Comparison of ENCODE assay signal across 9 mouse cellular contexts in the genomic region with DNA sequence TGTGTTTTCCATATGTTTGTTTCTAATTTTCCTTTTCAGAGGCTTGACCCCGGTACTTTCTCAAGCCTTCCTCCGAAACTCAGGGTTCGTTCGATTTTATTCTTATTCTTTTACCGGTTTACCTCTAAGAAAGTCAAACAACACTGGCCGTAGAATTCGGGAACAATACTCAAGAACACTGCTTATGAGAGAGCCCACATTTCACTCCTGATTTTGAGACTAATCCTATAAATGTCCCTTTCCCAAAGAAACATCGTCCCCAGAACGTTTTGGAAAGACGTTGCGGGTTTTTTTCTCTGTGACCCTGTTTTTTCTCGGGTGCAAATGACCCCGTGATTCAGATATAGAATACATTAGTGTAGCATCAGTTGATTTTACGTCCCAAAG. TPM values are rescaled to one million over a fixed set of nuclear protein-coding genes. Genes with fewer than 3 reads are reported as not detected.
A peak's percentile ranks its signal among the peaks of the same experiment; 100 is the strongest.
DNase-seq lines count a peak whose midpoint lies in the region; ATAC-seq and TF ChIP-seq lines count a peak whose summit lies in the region.
"Had no signal": no experiment of that assay in that cellular context is flagged by ENCODE, and none has a peak within 500 bp of the region (broad histone marks: within the 10 kb centered on the region; RNA-seq: fewer than 3 reads in every experiment).

No protein-coding gene starts in this region.

- H3K9me3 ChIP-seq in neural tube, embryonic 11.5 days (ENCODE audit: control insufficient read depth, low read length), result no peaks in the 10 kb centered on the region
- no peaks in the 10 kb centered on the region for H3K9me3 ChIP-seq in limb, embryonic 13.5 days
- no peaks in the 10 kb centered on the region for H3K9me3 ChIP-seq in stomach, embryonic 15.5 days

- no peak overlapping the region for H3K27ac ChIP-seq in cerebellum, adult 2 months (ENCODE audit: insufficient read depth, low read length)
- H3K27ac ChIP-seq in neural tube, embryonic 11.5 days (ENCODE audit: low read depth, low read length), result no peak overlapping the region
- no peak overlapping the region for H3K27ac ChIP-seq in limb, embryonic 13.5 days
- no peak overlapping the region for H3K27ac ChIP-seq in stomach, embryonic 15.5 days

- peak overlapping the region; percentile 48 for H3K9ac ChIP-seq in neural tube, embryonic 11.5 days (ENCODE audit: low read length)
- H3K9ac ChIP-seq in limb, embryonic 13.5 days, result peak overlapping the region; percentile 56
- no peak overlapping the region for H3K9ac ChIP-seq in stomach, embryonic 15.5 days

- no peak for DNase-seq in cerebellum, adult 2 months
- no peak for DNase-seq in cerebellum, postnatal 4 days (ENCODE audit: low spot score in 2 of 2)
- DNase-seq in neural tube, embryonic 11.5 days (ENCODE audit: low spot score), result no peak
- no peak for DNase-seq in neural tube, embryonic 10.5 days (ENCODE audit: extremely low spot score, low spot score)
- DNase-seq in spleen, postnatal 10 days (ENCODE audit: low spot score in 2 of 2), result no peak
- DNase-seq in adrenal gland, postnatal 4 days (ENCODE audit: low spot score in 2 of 2), result no peak

- no peak for TF ChIP-seq POLR2A in cerebellum, adult 2 months (IDR thresholded peaks at IDR 0.05; ENCODE audit: borderline replicate concordance, insufficient read depth, low read length)

- 2% methylated on average over 14 of the region's 14 CpGs for WGBS in cerebellum, adult 2 months
- 8% methylated on average over 14 of the region's 14 CpGs for WGBS in neural tube, embryonic 11.5 days
- WGBS in limb, embryonic 13.5 days, result 7% methylated on average over 14 of the region's 14 CpGs
- WGBS in stomach, embryonic 15.5 days, result 5% methylated on average over 14 of the region's 14 CpGs

- no peaks in the 10 kb centered on the region for H3K4me1 ChIP-seq in cerebellum, adult 2 months (ENCODE audit: control insufficient read depth, insufficient read depth, low read length)
- H3K4me1 ChIP-seq in neural tube, embryonic 11.5 days (ENCODE audit: control insufficient read depth, insufficient read depth, low read length), result no peaks in the 10 kb centered on the region
- 0 out of 2 replicates have a peak, but pooled peaks cover 4% of the 10 kb centered on the region for H3K4me1 ChIP-seq in limb, embryonic 13.5 days
- H3K4me1 ChIP-seq in stomach, embryonic 15.5 days, result no peaks in the 10 kb centered on the region; the same call in 1 of the 2 replicates

- H3K27me3 ChIP-seq in cerebellum, adult 2 months (ENCODE audit: control insufficient read depth, insufficient read depth, low read length), result no peaks in the 10 kb centered on the region
- H3K27me3 ChIP-seq in neural tube, embryonic 11.5 days (ENCODE audit: control insufficient read depth, insufficient read depth, low read length), result no peaks in the 10 kb centered on the region
- no peaks in the 10 kb centered on the region for H3K27me3 ChIP-seq in limb, embryonic 13.5 days
- no peaks in the 10 kb centered on the region for H3K27me3 ChIP-seq in stomach, embryonic 15.5 days (replicated peaks)

- H3K4me2 ChIP-seq in neural tube, embryonic 11.5 days (ENCODE audit: low read depth), result peak overlapping the region; percentile 31
- H3K4me2 ChIP-seq in limb, embryonic 13.5 days (replicated peaks), result peak overlapping the region; percentile 60
- peak overlapping the region; percentile 51 for H3K4me2 ChIP-seq in stomach, embryonic 15.5 days

- peak overlapping the region; percentile 95 for H3K4me3 ChIP-seq in cerebellum, adult 2 months (replicated peaks; ENCODE audit: insufficient read depth, low read depth, low read length)
- H3K4me3 ChIP-seq in neural tube, embryonic 11.5 days (ENCODE audit: low read depth, low read length), result peak overlapping the region; percentile 56
- H3K4me3 ChIP-seq in limb, embryonic 13.5 days, result peak overlapping the region; percentile 58
- peak overlapping the region; percentile 73 for H3K4me3 ChIP-seq in stomach, embryonic 15.5 days (replicated peaks)
- H3K4me3 ChIP-seq: myocyte had no signal

- peak; percentile 37 for ATAC-seq in neural tube, embryonic 11.5 days (ENCODE audit: insufficient read depth, low FRiP score, low TSS enrichment)
- peak; percentile 16 for ATAC-seq in limb, embryonic 13.5 days (ENCODE audit: low FRiP score, low read depth)
- no peak for ATAC-seq in stomach, embryonic 15.5 days (ENCODE audit: insufficient read depth, low FRiP score, low read depth)

- H3K36me3 ChIP-seq in neural tube, embryonic 11.5 days (ENCODE audit: control insufficient read depth, insufficient read depth, low read length), result no peaks in the 10 kb centered on the region
- H3K36me3 ChIP-seq in limb, embryonic 13.5 days, result no peaks in the 10 kb centered on the region
- H3K36me3 ChIP-seq in stomach, embryonic 15.5 days, result no peaks in the 10 kb centered on the region

- TF ChIP-seq CTCF in cerebellum, adult 2 months (IDR thresholded peaks at IDR 0.05; ENCODE audit: borderline replicate concordance, insufficient read depth, low read depth, low read length), result no peak

RNA-seq across cellular contexts. Expression of a gene that starts 19.7 kb away (rescaled TPM):
- polyA plus RNA-seq in cerebellum, adult 2 months (2012; rRNA removed), result 5.2 and 6.0 TPM in 2 replicates
- 5.6 and 6.7 TPM in 2 replicates for polyA plus RNA-seq in neural tube, embryonic 11.5 days (2014; fragmentation: Nextera tagmentation; extraction: Ambion mirVana)
- 8.7 and 9.2 TPM in 2 replicates for polyA plus RNA-seq in limb, embryonic 13.5 days (2015; fragmentation: Nextera tagmentation; extraction: Ambion mirVana)
- 18.7 and 18.8 TPM in 2 replicates for polyA plus RNA-seq in stomach, embryonic 15.5 days (2015; fragmentation: Nextera tagmentation; extraction: Ambion mirVana)
- 10 to 100 TPM; 13.8 to 15.7 TPM for total RNA-seq in adrenal gland, postnatal 4 days (2021)

RNA-seq across cellular contexts. Expression of a gene that starts 26.4 kb away (rescaled TPM):
- 0.18 and 0.22 TPM in 2 replicates for polyA plus RNA-seq in cerebellum, adult 2 months (2012; rRNA removed)
- 0.19 and 0.26 TPM in 2 replicates for polyA plus RNA-seq in neural tube, embryonic 11.5 days (2014; fragmentation: Nextera tagmentation; extraction: Ambion mirVana)
- polyA plus RNA-seq in limb, embryonic 13.5 days (2015; fragmentation: Nextera tagmentation; extraction: Ambion mirVana), result 0.34 and 0.64 TPM in 2 replicates
- 1.3 and 1.7 TPM in 2 replicates for polyA plus RNA-seq in stomach, embryonic 15.5 days (2015; fragmentation: Nextera tagmentation; extraction: Ambion mirVana)
- 1 to 10 TPM; 1.8 to 2.1 TPM for total RNA-seq in adrenal gland, postnatal 4 days (2021)
